Mouse (Mus musculus): ENCODE measurements around the gene Tceal1.

DNA sequence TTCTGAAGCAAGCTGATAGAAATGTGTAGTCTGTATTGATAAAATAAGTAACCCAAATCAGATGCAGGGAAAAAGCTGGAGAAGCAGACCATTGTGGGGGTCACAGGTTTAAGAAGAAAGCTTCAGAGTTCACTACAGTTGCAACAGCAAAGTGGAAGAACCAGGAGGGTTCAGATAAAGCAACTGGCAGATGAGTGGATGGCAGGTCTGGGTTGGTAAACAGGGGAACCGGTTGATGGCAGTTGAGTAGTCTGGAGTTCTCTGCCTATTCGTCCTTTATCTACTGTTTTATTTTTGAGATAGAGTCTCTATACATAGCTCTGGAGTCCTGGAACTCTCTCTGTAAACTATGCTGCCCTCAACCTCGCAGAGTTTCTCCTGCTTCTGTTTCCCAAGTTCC, 26.8 kb upstream of the Tceal1 start:
- TF ChIP-seq CTCF (IDR thresholded peaks at IDR 0.05; ENCODE audit: low read depth, low read length) (no peak), POLR2A (IDR thresholded peaks at IDR 0.05; ENCODE audit: extremely low read depth, insufficient read depth, low read length) (no peak)
